Comparison of ENCODE assay signal across 10 mouse cellular contexts in genomic region chr1:33684459-33684858, GRCm38 (mm10). TPM values are rescaled to one million over a fixed set of nuclear protein-coding genes. Genes with fewer than 3 reads are reported as not detected.
DNase-seq lines count a peak whose midpoint lies in the region; ATAC-seq and TF ChIP-seq lines count a peak whose summit lies in the region.
"Had no signal": no experiment of that assay in that cellular context is flagged by ENCODE, and none has a peak within 500 bp of the region (broad histone marks: within the 10 kb centered on the region; RNA-seq: fewer than 3 reads in every experiment).

No protein-coding gene starts in this region.

- WGBS in forebrain, embryonic 14.5 days: 71% methylated on average over 8 of the region's 8 CpGs
- 68% methylated on average over 8 of the region's 8 CpGs for WGBS in forebrain, embryonic 13.5 days
- 76% methylated on average over 8 of the region's 8 CpGs for WGBS in midbrain, postnatal 0 days
- 72% methylated on average over 8 of the region's 8 CpGs for WGBS in midbrain, embryonic 10.5 days
- 67% methylated on average over 8 of the region's 8 CpGs for WGBS in embryonic facial prominence, embryonic 11.5 days

- H3K36me3 ChIP-seq in forebrain, embryonic 14.5 days (ENCODE audit: control insufficient read depth, insufficient read depth, low read length): no peaks in the 10 kb centered on the region
- H3K36me3 ChIP-seq in forebrain, embryonic 13.5 days (ENCODE audit: poor library complexity, severe bottlenecking): no peaks in the 10 kb centered on the region
- H3K36me3 ChIP-seq in midbrain, postnatal 0 days (ENCODE audit: insufficient read depth, low read length): no peaks in the 10 kb centered on the region
- no peaks in the 10 kb centered on the region for H3K36me3 ChIP-seq in midbrain, embryonic 10.5 days
- H3K36me3 ChIP-seq in embryonic facial prominence, embryonic 11.5 days (replicated peaks; ENCODE audit: control insufficient read depth, insufficient read depth, low read depth, low read length): no peaks in the 10 kb centered on the region
- H3K36me3 ChIP-seq: lung, embryonic 15.5 days; stomach, embryonic 15.5 days had no signal

- ATAC-seq in forebrain, embryonic 14.5 days: no peak
- no peak for ATAC-seq in forebrain, embryonic 13.5 days
- no peak for ATAC-seq in midbrain, postnatal 0 days (ENCODE audit: low FRiP score)
- no peak for ATAC-seq in embryonic facial prominence, embryonic 11.5 days (replicated peaks; ENCODE audit: insufficient number of reproducible peaks, low FRiP score, low TSS enrichment, low read depth)

- H3K4me3 ChIP-seq in forebrain, embryonic 14.5 days (ENCODE audit: low read depth, low read length): no peak overlapping the region
- H3K4me3 ChIP-seq in forebrain, embryonic 13.5 days: no peak overlapping the region
- H3K4me3 ChIP-seq in midbrain, postnatal 0 days (ENCODE audit: low read depth, low read length): no peak overlapping the region
- H3K4me3 ChIP-seq in midbrain, embryonic 10.5 days: no peak overlapping the region
- H3K4me3 ChIP-seq in embryonic facial prominence, embryonic 11.5 days (ENCODE audit: low read depth, low read length): no peak overlapping the region
- H3K4me3 ChIP-seq: lung, embryonic 15.5 days; stomach, embryonic 15.5 days had no signal

- H3K9ac ChIP-seq in forebrain, embryonic 14.5 days (ENCODE audit: low read length): no peak overlapping the region
- no peak overlapping the region for H3K9ac ChIP-seq in forebrain, embryonic 13.5 days
- H3K9ac ChIP-seq in midbrain, postnatal 0 days (replicated peaks; ENCODE audit: low read length, poor library complexity, severe bottlenecking): no peak overlapping the region
- no peak overlapping the region for H3K9ac ChIP-seq in embryonic facial prominence, embryonic 11.5 days (replicated peaks; ENCODE audit: low read length)
- H3K9ac ChIP-seq: lung, embryonic 15.5 days; stomach, embryonic 15.5 days had no signal

- peak; percentile 46 for DNase-seq in forebrain, embryonic 14.5 days (ENCODE audit: low spot score)
- DNase-seq in midbrain, postnatal 0 days (ENCODE audit: low spot score): peak; percentile 24
- DNase-seq in midbrain, embryonic 10.5 days (ENCODE audit: low spot score): no peak
- DNase-seq in embryonic facial prominence, embryonic 11.5 days (ENCODE audit: low spot score): peak; percentile 46
- DNase-seq in mesoderm, embryonic 11.5 days (ENCODE audit: low read depth, low spot score): peak; percentile 24
- DNase-seq in spleen, postnatal 36 days (ENCODE audit: low spot score in 2 of 2): no peak
- no peak for DNase-seq in gastrocnemius, postnatal 25 days

- no peak overlapping the region for H3K4me2 ChIP-seq in forebrain, embryonic 14.5 days (ENCODE audit: low read length)
- H3K4me2 ChIP-seq in forebrain, embryonic 13.5 days: no peak overlapping the region
- no peak overlapping the region for H3K4me2 ChIP-seq in midbrain, postnatal 0 days (ENCODE audit: low read depth, low read length, poor library complexity, severe bottlenecking)
- no peak overlapping the region for H3K4me2 ChIP-seq in embryonic facial prominence, embryonic 11.5 days (ENCODE audit: low read depth, low read length)
- H3K4me2 ChIP-seq: lung, embryonic 15.5 days; stomach, embryonic 15.5 days had no signal

- H3K4me1 ChIP-seq in forebrain, embryonic 14.5 days (ENCODE audit: control insufficient read depth, insufficient read depth, low read length): no peaks in the 10 kb centered on the region
- H3K4me1 ChIP-seq in forebrain, embryonic 13.5 days: no peaks in the 10 kb centered on the region
- no peaks in the 10 kb centered on the region for H3K4me1 ChIP-seq in midbrain, postnatal 0 days (ENCODE audit: insufficient read depth, low read length)
- no peaks in the 10 kb centered on the region; the same call in 1 of the 2 replicates for H3K4me1 ChIP-seq in midbrain, embryonic 10.5 days
- no peaks in the 10 kb centered on the region for H3K4me1 ChIP-seq in embryonic facial prominence, embryonic 11.5 days (ENCODE audit: control insufficient read depth, insufficient read depth, low read length)
- H3K4me1 ChIP-seq: lung, embryonic 15.5 days; stomach, embryonic 15.5 days had no signal

- no peaks in the 10 kb centered on the region for H3K27me3 ChIP-seq in forebrain, embryonic 14.5 days (replicated peaks; ENCODE audit: control insufficient read depth, insufficient read depth, low read length)
- no peaks in the 10 kb centered on the region for H3K27me3 ChIP-seq in forebrain, embryonic 13.5 days
- no peaks in the 10 kb centered on the region for H3K27me3 ChIP-seq in midbrain, postnatal 0 days (ENCODE audit: insufficient read depth, low read length)
- H3K27me3 ChIP-seq in midbrain, embryonic 10.5 days (ENCODE audit: low read depth, poor library complexity, severe bottlenecking): no peaks in the 10 kb centered on the region
- H3K27me3 ChIP-seq in embryonic facial prominence, embryonic 11.5 days (ENCODE audit: control insufficient read depth, insufficient read depth, low read length): no peaks in the 10 kb centered on the region
- H3K27me3 ChIP-seq: lung, embryonic 15.5 days; stomach, embryonic 15.5 days had no signal

- TF ChIP-seq CTCF in midbrain, postnatal 0 days (IDR thresholded peaks at IDR 0.05): peak; percentile 47

- H3K9me3 ChIP-seq in forebrain, embryonic 14.5 days (replicated peaks; ENCODE audit: control insufficient read depth, low read length): no peaks in the 10 kb centered on the region
- peaks cover 10% of the 10 kb centered on the region for H3K9me3 ChIP-seq in forebrain, embryonic 13.5 days (replicated peaks)
- no peaks in the 10 kb centered on the region for H3K9me3 ChIP-seq in midbrain, postnatal 0 days (ENCODE audit: low read length)
- H3K9me3 ChIP-seq in midbrain, embryonic 10.5 days (replicated peaks): peaks cover 7% of the 10 kb centered on the region; the same call in 1 of the 2 replicates
- H3K9me3 ChIP-seq in embryonic facial prominence, embryonic 11.5 days (replicated peaks; ENCODE audit: control insufficient read depth, low read length): no peaks in the 10 kb centered on the region
- H3K9me3 ChIP-seq: lung, embryonic 15.5 days; stomach, embryonic 15.5 days had no signal

- H3K27ac ChIP-seq in forebrain, embryonic 14.5 days (ENCODE audit: low read depth, low read length): no peak overlapping the region
- no peak overlapping the region for H3K27ac ChIP-seq in forebrain, embryonic 13.5 days
- H3K27ac ChIP-seq in midbrain, postnatal 0 days (ENCODE audit: low read depth, low read length): no peak overlapping the region
- no peak overlapping the region for H3K27ac ChIP-seq in midbrain, embryonic 10.5 days (replicated peaks)
- no peak overlapping the region for H3K27ac ChIP-seq in embryonic facial prominence, embryonic 11.5 days (replicated peaks; ENCODE audit: low read depth, low read length)
- H3K27ac ChIP-seq: lung, embryonic 15.5 days; stomach, embryonic 15.5 days had no signal

RNA-seq across cellular contexts. Expression of gene Prim2, which starts 14.9 kb away (rescaled TPM):
- 36.8 and 37.4 TPM in 2 replicates for polyA plus RNA-seq in forebrain, embryonic 14.5 days (2014; fragmentation: Nextera tagmentation; extraction: Ambion mirVana)
- 47.8 and 48.0 TPM in 2 replicates for polyA plus RNA-seq in forebrain, embryonic 13.5 days (2015; fragmentation: Nextera tagmentation; extraction: Ambion mirVana)
- total RNA-seq in midbrain, postnatal 0 days (2014; rRNA removed): 18.7 and 21.5 TPM in 2 replicates
- 12.6 and 13.2 TPM in 2 replicates for polyA plus RNA-seq in midbrain, postnatal 0 days (2015; fragmentation: Nextera tagmentation; extraction: Ambion mirVana)
- 57.6 and 59.1 TPM in 2 replicates for polyA plus RNA-seq in midbrain, embryonic 10.5 days (2016; fragmentation: Nextera tagmentation; extraction: Ambion mirVana)
- 54.6 and 56.3 TPM in 2 replicates for polyA plus RNA-seq in embryonic facial prominence, embryonic 11.5 days (2014; fragmentation: Nextera tagmentation; extraction: Ambion mirVana)
- 1 to 10 TPM; 1.3 to 1.8 TPM for total RNA-seq in gastrocnemius, postnatal 25 days (2021)

RNA-seq across cellular contexts. Expression of gene Rab23, which starts 35.2 kb away (rescaled TPM):
- 23.7 and 28.2 TPM in 2 replicates for polyA plus RNA-seq in forebrain, embryonic 14.5 days (2014; fragmentation: Nextera tagmentation; extraction: Ambion mirVana)
- polyA plus RNA-seq in forebrain, embryonic 13.5 days (2015; fragmentation: Nextera tagmentation; extraction: Ambion mirVana): 28.4 and 31.9 TPM in 2 replicates
- 9.3 and 13.2 TPM in 2 replicates for total RNA-seq in midbrain, postnatal 0 days (2014; rRNA removed)
- 25.0 and 29.8 TPM in 2 replicates for polyA plus RNA-seq in midbrain, postnatal 0 days (2015; fragmentation: Nextera tagmentation; extraction: Ambion mirVana)
- 30.9 and 33.2 TPM in 2 replicates for polyA plus RNA-seq in midbrain, embryonic 10.5 days (2016; fragmentation: Nextera tagmentation; extraction: Ambion mirVana)
- 28.8 and 33.0 TPM in 2 replicates for polyA plus RNA-seq in embryonic facial prominence, embryonic 11.5 days (2014; fragmentation: Nextera tagmentation; extraction: Ambion mirVana)
- 1 to 10 TPM; 4.9 to 8.3 TPM for total RNA-seq in gastrocnemius, postnatal 25 days (2021)

Comparison
In these comparisons a context has a peak if more than half of its experiments do, and no peak if none do; other contexts are left out.
1. DNase-seq: peak in forebrain, embryonic 14.5 days (single experiment), midbrain, postnatal 0 days (single experiment), embryonic facial prominence, embryonic 11.5 days (single experiment) and mesoderm, embryonic 11.5 days (single experiment); none in midbrain, embryonic 10.5 days (single experiment), spleen, postnatal 36 days (0 of 2) and gastrocnemius, postnatal 25 days (single experiment).